Mouse (Mus musculus) CH12.LX (cell line): Measurements from ENCODE around the gene Ctsw.

Source experiments
- CHD1 ChIP-seq: IDR thresholded peaks from 2 replicates; pipeline ENCODE4 v1.6.1; 2012; ENCODE audit warnings: low read depth, low read length, improper control_type of control experiment, inconsistent platforms
- CHD2 ChIP-seq: IDR thresholded peaks from 2 replicates; pipeline ENCODE4 v1.6.1; 2011; ENCODE audit warnings: low read length, improper control_type of control experiment
- CTCF ChIP-seq, 2 experiments: IDR thresholded peaks in 1 of 2; conservative IDR thresholded peaks in 1 of 2; 2 replicates each; pipeline ENCODE4 v1.5.1; 2011 to 2012; ENCODE audit warnings: low read depth in 2 of 2, low read length in 2 of 2, improper control_type of control experiment in 1 of 2, inconsistent platforms in 1 of 2, mild to moderate bottlenecking in 1 of 2, moderate library complexity in 1 of 2
- E2F4 ChIP-seq: IDR thresholded peaks from 2 replicates; pipeline ENCODE4 v1.6.1; 2011; ENCODE audit warnings: low read depth, low read length, improper control_type of control experiment; ENCODE audit not compliant: insufficient replicate concordance
- EP300 ChIP-seq: IDR thresholded peaks from 2 replicates; pipeline ENCODE4 v1.6.1; 2011; ENCODE audit warnings: low read length, improper control_type of control experiment
- GABPA ChIP-seq: IDR thresholded peaks from 2 replicates; pipeline ENCODE4 v1.6.1; 2012; ENCODE audit warnings: low read depth, low read length, improper control_type of control experiment, inconsistent platforms; ENCODE audit not compliant: insufficient replicate concordance
- HCFC1 ChIP-seq: IDR thresholded peaks from 2 replicates; pipeline ENCODE4 v1.6.1; 2012; ENCODE audit warnings: low read depth, mild to moderate bottlenecking, inconsistent platforms, low read length, improper control_type of control experiment
- MAZ ChIP-seq: IDR thresholded peaks from 2 replicates; pipeline ENCODE4 v1.6.1; 2012; ENCODE audit warnings: low read depth, mild to moderate bottlenecking, inconsistent platforms, low read length, improper control_type of control experiment, moderate library complexity
- POLR2A ChIP-seq: IDR thresholded peaks from 2 replicates; pipeline ENCODE4 v1.6.1; 2011; ENCODE audit warnings: low read depth, mild to moderate bottlenecking, improper control_type of control experiment, low read length
- POLR2AphosphoS2 ChIP-seq: IDR thresholded peaks from 2 replicates; pipeline ENCODE4 v1.6.1; 2011; ENCODE audit warnings: low read depth, low read length, improper control_type of control experiment
- RAD21 ChIP-seq: IDR thresholded peaks from 2 replicates; pipeline ENCODE4 v1.6.1; 2011; ENCODE audit warnings: low read depth, mild to moderate bottlenecking, low read length, improper control_type of control experiment, moderate library complexity
- ZMIZ1 ChIP-seq: IDR thresholded peaks from 2 replicates; pipeline ENCODE4 v1.6.1; 2012; ENCODE audit warnings: low read depth, mild to moderate bottlenecking, inconsistent platforms, low read length, improper control_type of control experiment
- ZNF384 ChIP-seq: IDR thresholded peaks from 2 replicates; pipeline ENCODE4 v1.6.1; 2012; ENCODE audit warnings: low read depth, low read length, improper control_type of control experiment, inconsistent platforms

GRCm38 (mm10) chr19:5429806-5430205 is 38.5 kb downstream of the Ctsw start:
- TF ChIP-seq POLR2A (no peak), ZMIZ1 (no peak), POLR2AphosphoS2 (no peak), CTCF (conservative IDR thresholded peaks at IDR 0.05 in 1 of 2, IDR thresholded peaks at IDR 0.05 in 1 of 2; ENCODE audit: low read depth in 2 of 2, low read length in 2 of 2) (no peak), EP300 (no peak), GABPA (no peak), HCFC1 (no peak), RAD21 (no peak), CHD2 (no peak), CHD1 (no peak), MAZ (no peak), E2F4 (no peak), ZNF384 (no peak)
